17 mouse cellular contexts compared by ENCODE assay signal in the genomic region with DNA sequence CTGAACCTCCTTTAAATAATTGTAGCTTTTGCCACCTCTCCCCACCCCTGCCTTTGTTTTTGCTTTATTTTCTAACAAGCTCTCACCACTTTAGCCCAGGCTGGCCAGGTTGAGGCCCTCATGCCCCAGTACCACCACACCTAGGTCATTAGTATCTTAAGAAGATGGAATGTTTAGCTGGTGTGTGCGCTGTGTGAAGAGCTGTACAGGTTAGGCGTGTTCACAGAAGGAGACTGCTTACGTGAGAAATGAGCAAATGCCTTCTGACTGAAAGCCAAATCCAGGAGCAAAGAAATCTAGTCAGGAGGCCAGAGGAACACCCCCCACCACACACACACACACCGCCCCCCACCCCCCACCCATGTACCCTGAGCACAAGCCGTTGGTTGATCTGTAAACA.
"Had no signal": no experiment of that assay in that cellular context is flagged by ENCODE, and none has a peak within 500 bp of the region (broad histone marks: within the 10 kb centered on the region; RNA-seq: fewer than 3 reads in every experiment).

No protein-coding gene starts in this region.

- H3K4me2 ChIP-seq: liver, embryonic 13.5 days; liver, embryonic 15.5 days; lung, embryonic 14.5 days; midbrain, embryonic 11.5 days; midbrain, embryonic 13.5 days; midbrain, embryonic 15.5 days; neural tube, embryonic 12.5 days; stomach, embryonic 15.5 days had no signal

- H3K36me3 ChIP-seq: liver, embryonic 13.5 days; liver, embryonic 15.5 days; midbrain, embryonic 13.5 days; midbrain, embryonic 15.5 days; neural tube, embryonic 12.5 days; stomach, embryonic 15.5 days had no signal

- H3K4me1 ChIP-seq: liver, embryonic 13.5 days; liver, embryonic 15.5 days; megakaryocyte, embryonic 14.5 days; midbrain, embryonic 15.5 days; neural tube, embryonic 12.5 days had no signal

- H3K27ac ChIP-seq: liver, embryonic 13.5 days; liver, embryonic 15.5 days; macrophage; midbrain, embryonic 13.5 days; midbrain, embryonic 15.5 days; neural tube, embryonic 12.5 days; stomach, embryonic 15.5 days had no signal

- ATAC-seq: liver, postnatal 0 days; midbrain, embryonic 13.5 days; midbrain, embryonic 15.5 days had no signal

- H3K27me3 ChIP-seq: liver, embryonic 13.5 days; liver, embryonic 15.5 days; megakaryocyte, embryonic 14.5 days; midbrain, embryonic 13.5 days; midbrain, embryonic 15.5 days; neural tube, embryonic 12.5 days; stomach, embryonic 15.5 days had no signal

- H3K9ac ChIP-seq: liver, embryonic 13.5 days; liver, embryonic 15.5 days; liver, postnatal 0 days; lung, embryonic 14.5 days; midbrain, embryonic 13.5 days; midbrain, embryonic 15.5 days; neural tube, embryonic 12.5 days; stomach, embryonic 15.5 days had no signal

- H3K9me3 ChIP-seq: liver, embryonic 13.5 days; liver, embryonic 15.5 days; midbrain, embryonic 13.5 days; midbrain, embryonic 15.5 days; neural tube, embryonic 12.5 days; stomach, embryonic 15.5 days had no signal

- H3K4me3 ChIP-seq: liver, embryonic 13.5 days; liver, embryonic 15.5 days; megakaryocyte, embryonic 14.5 days; midbrain, embryonic 13.5 days; midbrain, embryonic 15.5 days; neural tube, embryonic 12.5 days; stomach, embryonic 15.5 days had no signal

- DNase-seq: liver, embryonic 13.5 days; liver, postnatal 0 days; lung, embryonic 14.5 days; lung, postnatal 14 days; lung, postnatal 36 days; right cerebral cortex, postnatal 14 days; thymus, adult 2 months; thymus, postnatal 25 days; thymus, postnatal 4 days had no signal
